Mouse (Mus musculus) right cerebral cortex, postnatal 4 days (tissue): ENCODE results near the gene 1110004F10Rik.

Experiments
- DNase-seq: peaks from one replicate; pipeline ENCODE4 v3.0.0-alpha.2; 2022

1110004F10Rik gene

GRCm38 (mm10) chr7:116147114-116147513 lies 107.9 kb downstream of the 1110004F10Rik start:
- no peak for DNase-seq

- no peak for DNase-seq
Observed at GRCm38 (mm10) chr7:116149568-116149967, 110.4 kb downstream of the 1110004F10Rik start.

GRCm38 (mm10) chr7:116153781-116154368 lies 114.7 kb downstream of the 1110004F10Rik start:
- no peak for DNase-seq
